Mouse (Mus musculus): Measurements from ENCODE around the gene Cd164. TPM values are rescaled to one million over a fixed set of nuclear protein-coding genes. Genes with fewer than 3 reads are reported as not detected.

Cd164 gene
- polyA plus RNA-seq, 1 experiment from 2014 or later: 65.0 TPM

- H3K4me3 ChIP-seq (ENCODE audit: low read depth, low read length): no peak overlapping the region
- no peaks in the 10 kb centered on the region for H3K27me3 ChIP-seq (ENCODE audit: control insufficient read depth, insufficient read depth, low read depth, low read length)
- no peaks in the 10 kb centered on the region; the same call in 1 of the 2 replicates for H3K4me1 ChIP-seq (ENCODE audit: control insufficient read depth, low read depth, low read length)
- no peak overlapping the region for H3K9ac ChIP-seq (ENCODE audit: low read depth, low read length)
- no peaks in the 10 kb centered on the region for H3K9me3 ChIP-seq (replicated peaks; ENCODE audit: control insufficient read depth, low read length)
- 41% methylated on average over 4 of the region's 4 CpGs for WGBS (ENCODE audit: insufficient replicate concordance)
- no peak overlapping the region for H3K4me2 ChIP-seq (ENCODE audit: low read depth, low read length)
- ATAC-seq (ENCODE audit: low read depth): no peak
- no peak overlapping the region for H3K27ac ChIP-seq (ENCODE audit: low read length)
- H3K36me3 ChIP-seq (ENCODE audit: control insufficient read depth, insufficient read depth): no peaks in the 10 kb centered on the region
These were observed 53.1 kb downstream of the Cd164 start for GRCm38 (mm10) chr10:41572274-41572673.

GRCm38 (mm10) chr10:41573190-41573589 lies 54.0 kb downstream of the Cd164 start:
- Histone ChIP-seq H3K36me3 (ENCODE audit: control insufficient read depth, insufficient read depth) (no peaks in the 10 kb centered on the region), H3K4me3 (ENCODE audit: low read depth, low read length) (no peak overlapping the region), H3K4me2 (ENCODE audit: low read depth, low read length) (no peak overlapping the region), H3K9me3 (replicated peaks; ENCODE audit: control insufficient read depth, low read length) (no peaks in the 10 kb centered on the region), H3K27ac (ENCODE audit: low read length) (no peak overlapping the region), H3K27me3 (ENCODE audit: control insufficient read depth, insufficient read depth, low read depth, low read length) (no peaks in the 10 kb centered on the region), H3K9ac (ENCODE audit: low read depth, low read length) (no peak overlapping the region), H3K4me1 (ENCODE audit: control insufficient read depth, low read depth, low read length) (no peaks in the 10 kb centered on the region; the same call in 1 of the 2 replicates)
- peak; percentile 27; the same call in 1 of the 2 replicates for ATAC-seq (ENCODE audit: low read depth)
- 9% methylated on average over 6 of the region's 6 CpGs for WGBS (ENCODE audit: insufficient replicate concordance)

GRCm38 (mm10) chr10:41575451-41576327 lies 56.5 kb downstream of the Cd164 start:
- H3K4me1 ChIP-seq (ENCODE audit: control insufficient read depth, low read depth, low read length): no peaks in the 10 kb centered on the region; the same call in 1 of the 2 replicates
- H3K4me3 ChIP-seq (ENCODE audit: low read depth, low read length): no peak overlapping the region
- H3K27me3 ChIP-seq (ENCODE audit: control insufficient read depth, insufficient read depth, low read depth, low read length): no peaks in the 10 kb centered on the region
- H3K4me2 ChIP-seq (ENCODE audit: low read depth, low read length): no peak overlapping the region
- H3K9ac ChIP-seq (ENCODE audit: low read depth, low read length): no peak overlapping the region
- H3K9me3 ChIP-seq (replicated peaks; ENCODE audit: control insufficient read depth, low read length): no peaks in the 10 kb centered on the region
- 52% methylated on average over 8 of the region's 8 CpGs for WGBS (ENCODE audit: insufficient replicate concordance)
- H3K36me3 ChIP-seq (ENCODE audit: control insufficient read depth, insufficient read depth): no peaks in the 10 kb centered on the region
- no peak overlapping the region for H3K27ac ChIP-seq (ENCODE audit: low read length)
- peak; percentile 43; the same call in 1 of the 2 replicates for ATAC-seq (ENCODE audit: low read depth)

DNA sequence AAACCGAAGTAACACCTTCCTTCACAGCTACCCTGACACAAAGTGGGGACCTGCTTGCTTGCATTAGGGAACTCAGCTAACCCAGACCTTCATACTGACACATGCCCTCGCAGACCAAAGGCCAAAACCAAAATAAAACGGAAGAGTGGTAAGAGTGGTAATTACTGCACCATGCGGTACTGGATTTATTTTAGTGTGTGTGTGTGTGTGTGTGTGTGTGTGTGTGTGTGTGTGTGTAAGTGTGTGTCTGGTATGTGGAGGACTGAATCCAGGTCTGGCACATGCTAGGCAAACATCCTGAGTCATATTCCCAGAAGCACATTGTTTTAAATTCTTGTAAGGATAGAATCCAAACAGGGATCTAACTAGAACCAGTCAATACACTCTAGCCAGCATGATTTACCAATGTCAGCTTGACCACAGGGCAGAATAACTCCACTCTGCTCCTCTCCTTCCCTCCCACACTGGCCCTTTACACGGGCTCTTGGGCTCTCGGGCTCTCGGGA lies 57.2 kb downstream of the Cd164 start:
- Histone ChIP-seq H3K27me3 (ENCODE audit: control insufficient read depth, insufficient read depth, low read depth, low read length) (no peaks in the 10 kb centered on the region), H3K4me2 (ENCODE audit: low read depth, low read length) (no peak overlapping the region), H3K4me1 (ENCODE audit: control insufficient read depth, low read depth, low read length) (no peaks in the 10 kb centered on the region; the same call in 1 of the 2 replicates), H3K9ac (ENCODE audit: low read depth, low read length) (no peak overlapping the region), H3K27ac (ENCODE audit: low read length) (no peak overlapping the region), H3K4me3 (ENCODE audit: low read depth, low read length) (no peak overlapping the region), H3K9me3 (replicated peaks; ENCODE audit: control insufficient read depth, low read length) (no peaks in the 10 kb centered on the region), H3K36me3 (ENCODE audit: control insufficient read depth, insufficient read depth) (no peaks in the 10 kb centered on the region)
- 58% methylated on average over 7 of the region's 7 CpGs for WGBS (ENCODE audit: insufficient replicate concordance)
- ATAC-seq (ENCODE audit: low read depth): no peak

DNA sequence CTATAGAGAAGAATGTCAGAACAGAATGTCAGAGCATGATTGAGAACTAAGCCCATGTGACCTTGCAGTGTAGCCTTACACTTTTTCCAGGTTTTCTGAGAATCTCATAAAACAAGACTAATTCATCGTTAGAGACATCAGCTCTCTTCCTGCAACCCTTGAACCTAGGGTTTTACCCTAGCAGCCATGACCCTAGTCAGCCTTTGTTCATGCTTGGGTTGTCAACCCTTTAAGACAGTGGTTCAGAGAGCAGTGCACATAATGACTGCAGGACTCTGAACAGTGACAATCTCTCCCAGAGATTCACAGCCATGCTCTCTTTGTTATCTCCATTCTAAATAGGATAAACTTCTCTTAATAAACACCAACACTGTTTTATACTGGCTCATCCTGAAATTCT lies 59.3 kb downstream of the Cd164 start:
- WGBS (ENCODE audit: insufficient replicate concordance): 54% methylated on average over 1 of the region's 1 CpGs
- no peak overlapping the region for H3K9ac ChIP-seq (ENCODE audit: low read depth, low read length)
- ATAC-seq (ENCODE audit: low read depth): no peak
- no peaks in the 10 kb centered on the region for H3K27me3 ChIP-seq (ENCODE audit: control insufficient read depth, insufficient read depth, low read depth, low read length)
- no peak overlapping the region for H3K4me2 ChIP-seq (ENCODE audit: low read depth, low read length)
- no peaks in the 10 kb centered on the region for H3K4me1 ChIP-seq (ENCODE audit: control insufficient read depth, low read depth, low read length)
- no peaks in the 10 kb centered on the region for H3K36me3 ChIP-seq (ENCODE audit: control insufficient read depth, insufficient read depth)
- H3K9me3 ChIP-seq (replicated peaks; ENCODE audit: control insufficient read depth, low read length): no peaks in the 10 kb centered on the region
- H3K4me3 ChIP-seq (ENCODE audit: low read depth, low read length): no peak overlapping the region
- H3K27ac ChIP-seq (ENCODE audit: low read length): no peak overlapping the region

- no peaks in the 10 kb centered on the region for H3K27me3 ChIP-seq (ENCODE audit: control insufficient read depth, insufficient read depth, low read depth, low read length)
- ATAC-seq (ENCODE audit: low read depth): no peak
- no peaks in the 10 kb centered on the region for H3K36me3 ChIP-seq (ENCODE audit: control insufficient read depth, insufficient read depth)
- H3K27ac ChIP-seq (ENCODE audit: low read length): no peak overlapping the region
- H3K4me3 ChIP-seq (ENCODE audit: low read depth, low read length): no peak overlapping the region
- no peak overlapping the region for H3K4me2 ChIP-seq (ENCODE audit: low read depth, low read length)
- WGBS (ENCODE audit: insufficient replicate concordance): 59% methylated on average over 4 of the region's 4 CpGs
- H3K9me3 ChIP-seq (replicated peaks; ENCODE audit: control insufficient read depth, low read length): no peaks in the 10 kb centered on the region
- H3K4me1 ChIP-seq (ENCODE audit: control insufficient read depth, low read depth, low read length): no peaks in the 10 kb centered on the region
- no peak overlapping the region for H3K9ac ChIP-seq (ENCODE audit: low read depth, low read length)
These were observed 61.2 kb downstream of the Cd164 start for GRCm38 (mm10) chr10:41580441-41580840.

Other genes with a start within 250 kb of the Cd164 start
- 7.0 and 7.5 TPM in 2 replicates for gene Fig4, start 216.2 kb upstream of the Cd164 start, polyA plus RNA-seq (2015; fragmentation: Nextera tagmentation; extraction: Ambion mirVana)
- gene Ak9, start 215.4 kb upstream of the Cd164 start, polyA plus RNA-seq (2015; fragmentation: Nextera tagmentation; extraction: Ambion mirVana): not detected in 2 replicates
- gene Zbtb24, start 69.0 kb upstream of the Cd164 start, polyA plus RNA-seq (2015; fragmentation: Nextera tagmentation; extraction: Ambion mirVana): 4.6 and 4.7 TPM in 2 replicates
- 5.3 and 5.4 TPM in 2 replicates for gene Mical1, start 43.1 kb upstream of the Cd164 start, polyA plus RNA-seq (2015; fragmentation: Nextera tagmentation; extraction: Ambion mirVana)
- gene Smpd2, start 29.0 kb upstream of the Cd164 start, polyA plus RNA-seq (2015; fragmentation: Nextera tagmentation; extraction: Ambion mirVana): 13.5 and 14.6 TPM in 2 replicates
- gene Ppil6, start 29.0 kb upstream of the Cd164 start, polyA plus RNA-seq (2015; fragmentation: Nextera tagmentation; extraction: Ambion mirVana): not detected in 2 replicates
- 0.05 and 0.12 TPM in 2 replicates for gene Ccdc162, start 197.2 kb downstream of the Cd164 start, polyA plus RNA-seq (2015; fragmentation: Nextera tagmentation; extraction: Ambion mirVana)

Data from liver, embryonic 16.5 days (tissue).